Mouse (Mus musculus) frontal cortex, postnatal 10 days (tissue): ENCODE data around the gene Hist2h3c2.
"Not testable (repeated sequence)": the region's sequence is repeated elsewhere in the genome, so short reads cannot be mapped to it uniquely, and the experiment has no call there.

ENCODE experiments used
- DNase-seq, 2 experiments: peaks; one replicate each; pipeline ENCODE4 v3.0.0; 2022; ENCODE audit warnings: low spot score in 2 of 2, mixed read lengths in 1 of 2

The Hist2h3c2 gene

GRCm38 (mm10) chr3:96236834-96237334, 2.0 kb downstream of the Hist2h3c2 start:
- no peak for DNase-seq

GRCm38 (mm10) chr3:96235836-96236235, 3.1 kb downstream of the Hist2h3c2 start:
- no peak for DNase-seq

DNA sequence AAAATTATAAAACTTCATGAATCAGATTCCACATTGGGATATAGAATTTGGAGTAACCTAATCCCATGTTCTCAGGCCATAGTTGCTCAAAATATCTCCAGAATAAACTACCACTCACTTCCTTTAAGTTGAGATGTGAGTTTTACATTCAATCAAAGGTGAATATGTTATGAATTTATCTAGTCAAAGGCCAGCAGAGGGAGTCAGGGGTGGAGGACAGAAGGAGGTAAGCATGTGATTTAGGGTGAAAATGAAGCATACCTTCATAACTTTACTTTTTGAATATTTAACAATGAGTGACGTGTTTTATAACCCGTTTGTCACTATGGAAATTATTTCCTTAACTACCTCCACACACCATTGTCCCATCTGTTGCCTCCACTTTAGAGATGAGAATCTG, 4.0 kb downstream of the Hist2h3c2 start:
- no peak for DNase-seq

DNA sequence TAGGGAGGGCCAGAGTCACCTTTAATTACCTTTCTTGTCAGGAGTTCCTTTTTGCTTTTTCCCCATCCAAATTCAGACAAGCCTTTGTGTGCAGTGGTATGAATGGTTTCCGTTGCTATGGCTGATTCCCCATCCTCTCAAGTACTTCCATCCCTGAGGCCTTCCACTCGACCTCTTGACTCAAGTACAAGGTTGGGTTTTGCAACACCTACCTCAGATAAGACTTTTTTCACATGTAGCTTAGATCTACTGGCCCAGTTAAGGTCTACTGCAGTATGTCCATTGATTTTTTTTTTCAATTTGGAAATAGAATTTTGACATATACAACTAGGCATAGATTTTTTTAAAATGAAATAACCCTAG, 7.2 kb downstream of the Hist2h3c2 start:
- DNase-seq = no peak

DNA sequence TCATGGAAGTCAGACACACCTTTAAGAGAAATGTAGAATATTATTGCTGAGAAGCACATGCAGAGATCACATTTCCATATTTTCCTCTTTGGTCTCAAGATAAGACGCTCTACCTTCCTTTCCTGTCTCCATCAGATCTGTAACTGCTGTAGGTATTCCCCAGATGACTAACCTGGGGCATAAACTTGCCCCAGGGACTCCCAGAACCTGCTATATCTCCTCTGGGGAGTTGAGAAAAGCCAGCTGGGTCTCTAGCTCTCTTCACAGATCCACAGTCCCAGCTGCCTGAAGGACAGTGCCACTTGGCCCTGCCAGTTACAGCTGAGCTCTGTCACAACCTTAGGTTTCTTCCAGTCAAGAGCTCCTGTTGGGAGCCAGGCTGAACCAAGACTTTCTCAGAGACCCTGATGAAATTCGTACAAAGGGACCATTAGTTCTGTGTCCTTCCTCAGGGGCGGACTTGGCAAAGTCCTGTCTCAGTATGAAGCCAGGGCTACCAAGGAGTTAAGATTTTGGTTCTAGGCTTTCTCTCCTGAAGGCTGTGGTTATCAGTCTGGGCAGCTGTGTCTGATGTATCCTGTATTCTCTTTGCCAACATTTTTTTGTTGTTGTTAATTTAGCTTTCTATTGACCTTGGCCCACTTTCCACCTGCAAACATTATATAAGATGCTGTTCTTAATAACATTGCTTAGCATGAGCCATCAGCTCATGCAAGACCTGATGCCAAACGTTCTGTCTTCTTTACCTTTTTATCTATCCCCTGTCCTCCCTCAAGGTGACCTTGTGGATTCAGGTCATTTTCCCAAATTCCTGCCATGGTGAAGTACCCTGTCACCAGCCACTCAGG, 7.8 kb downstream of the Hist2h3c2 start:
- DNase-seq = no peak

- no peak for DNase-seq
These were observed 8.5 kb downstream of the Hist2h3c2 start for GRCm38 (mm10) chr3:96230404-96230803.

GRCm38 (mm10) chr3:96228828-96229227, 10.1 kb downstream of the Hist2h3c2 start:
- DNase-seq = no peak

DNA sequence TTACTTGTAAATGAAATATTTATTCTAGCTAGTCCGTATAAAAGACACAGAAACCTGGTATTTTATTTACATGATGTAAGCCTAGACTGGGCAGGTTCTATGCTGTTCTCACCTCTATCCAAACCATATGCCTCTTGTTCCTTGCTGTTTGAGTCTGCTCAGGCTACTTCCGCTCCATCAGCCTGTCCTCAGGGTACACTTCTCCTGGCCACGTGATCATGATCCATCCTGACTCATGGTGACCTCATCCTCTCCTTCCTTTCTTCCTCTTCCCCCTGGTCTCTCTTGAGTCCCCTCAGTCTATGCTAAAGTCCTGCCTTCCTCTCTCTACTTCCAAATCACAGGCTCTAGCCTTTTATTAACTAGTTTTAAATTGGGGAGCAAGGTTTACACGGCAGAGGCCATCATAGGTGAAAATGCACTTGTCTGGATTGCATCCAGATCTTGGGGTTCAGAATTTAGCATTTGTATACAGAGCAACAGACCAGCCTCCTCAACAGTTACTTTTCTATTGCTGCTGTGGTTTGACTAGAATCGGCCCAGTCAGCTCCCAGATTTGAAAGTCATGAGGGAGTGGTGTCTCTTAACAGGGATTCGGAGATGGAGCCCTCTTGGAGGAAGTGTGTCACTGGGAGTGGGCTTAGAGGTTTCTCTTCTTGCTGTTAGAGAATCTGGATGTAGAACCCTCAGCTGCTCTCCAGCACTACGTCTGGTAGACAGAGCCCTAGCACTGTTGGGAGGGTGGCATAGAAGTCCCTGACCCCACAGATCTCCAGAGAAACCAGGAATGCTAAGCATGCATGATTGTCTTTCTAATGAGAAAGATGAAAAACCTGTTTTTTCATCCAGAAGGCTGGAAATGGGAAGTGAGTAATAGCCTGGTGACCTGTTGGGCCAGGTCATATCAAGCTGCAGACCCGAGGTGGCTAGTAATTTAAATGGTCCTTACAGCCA, 12.0 kb downstream of the Hist2h3c2 start:
- no peak for DNase-seq

DNA sequence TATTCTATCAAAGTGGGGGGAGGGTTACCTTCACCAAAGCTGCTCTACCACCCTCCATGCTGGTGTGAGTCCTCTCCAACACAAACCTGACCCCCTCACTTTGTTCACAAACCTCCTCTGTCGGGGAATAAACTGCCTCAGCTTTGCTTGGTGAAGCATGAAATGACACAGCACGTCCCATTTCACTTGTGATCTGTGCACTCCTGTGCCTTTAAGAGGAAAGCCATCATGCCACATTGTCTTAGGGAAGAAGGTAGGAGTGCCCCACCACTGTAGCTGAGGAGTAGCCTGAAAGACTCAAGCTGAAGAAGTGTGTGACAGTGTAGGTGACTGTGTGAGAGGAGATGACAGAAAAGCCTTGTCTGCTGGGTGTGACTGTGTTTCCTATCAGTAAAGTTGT, 13.5 kb downstream of the Hist2h3c2 start:
- no peak for DNase-seq

DNA sequence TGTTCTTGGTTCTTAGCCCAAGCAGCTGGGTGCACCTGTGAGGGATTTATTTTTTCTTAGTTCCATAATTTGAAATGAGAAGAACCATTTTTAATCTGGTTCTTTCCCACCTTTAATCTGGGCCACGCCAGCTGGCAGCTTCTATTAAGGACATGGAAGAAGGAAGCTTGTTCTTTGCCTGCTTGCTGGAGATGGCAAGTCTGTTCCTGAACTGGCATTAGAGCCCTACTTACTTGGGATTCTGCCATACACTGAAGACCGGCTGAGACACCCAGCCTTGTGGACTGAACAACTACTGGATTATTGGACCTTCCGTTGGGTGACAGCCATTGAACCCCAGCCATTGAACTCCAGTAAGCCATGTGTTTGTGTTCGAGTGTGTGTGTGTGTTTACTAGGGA, 16.2 kb downstream of the Hist2h3c2 start:
- DNase-seq = no peak

DNA sequence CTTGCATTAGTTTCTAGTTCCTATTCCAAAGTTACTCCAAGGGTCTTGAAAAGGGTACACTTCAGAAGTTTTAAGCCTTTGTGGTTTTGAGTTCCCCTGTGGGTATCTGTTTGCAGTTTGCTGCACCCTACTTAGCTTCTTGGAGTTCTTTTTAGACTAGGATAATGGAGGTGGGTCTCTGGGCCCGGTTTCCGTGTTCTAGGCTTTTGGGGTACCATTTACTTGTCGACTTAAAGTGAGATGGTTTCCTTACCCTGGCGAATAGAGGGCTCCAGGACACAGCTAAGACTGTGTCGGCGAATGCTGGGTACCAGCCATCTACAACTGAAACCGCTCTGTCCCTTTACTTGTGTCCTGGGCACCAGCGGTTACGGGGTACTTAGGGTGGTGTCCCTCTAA, 17.3 kb downstream of the Hist2h3c2 start:
- DNase-seq = no peak

DNA sequence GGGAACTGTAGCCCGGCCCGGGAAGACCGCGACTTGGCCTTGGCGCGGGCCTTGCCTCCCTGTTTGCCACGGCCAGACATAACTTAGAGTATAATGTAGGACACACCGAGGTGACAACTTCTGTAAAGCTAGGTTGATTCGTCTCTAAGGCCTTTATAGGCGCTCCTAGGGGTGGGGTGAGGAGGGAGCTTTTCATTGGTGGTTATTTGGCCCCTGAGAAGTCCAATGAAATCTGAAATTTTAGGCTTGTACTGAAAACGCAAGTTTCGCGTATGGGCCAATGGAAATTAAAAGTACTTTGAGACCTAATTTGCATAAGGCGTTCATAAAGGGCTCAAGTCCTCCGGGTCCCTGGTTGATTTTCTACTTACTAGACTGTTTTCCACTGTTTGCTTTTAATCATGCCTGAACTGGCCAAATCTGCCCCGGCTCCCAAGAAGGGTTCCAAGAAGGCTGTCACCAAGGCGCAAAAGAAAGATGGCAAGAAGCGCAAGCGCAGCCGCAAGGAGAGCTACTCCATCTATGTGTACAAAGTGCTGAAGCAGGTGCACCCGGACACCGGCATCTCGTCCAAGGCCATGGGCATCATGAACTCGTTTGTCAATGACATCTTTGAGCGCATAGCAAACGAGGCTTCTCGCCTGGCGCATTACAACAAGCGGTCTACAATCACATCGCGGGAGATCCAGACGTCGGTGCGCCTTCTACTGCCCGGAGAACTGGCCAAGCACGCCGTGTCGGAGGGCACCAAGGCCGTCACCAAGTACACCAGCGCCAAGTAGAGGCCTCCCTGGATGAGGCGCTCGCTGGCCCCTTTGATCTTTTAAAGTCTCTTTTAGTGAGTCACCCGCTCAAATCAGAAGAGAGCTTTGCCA, 17.9 kb downstream of the Hist2h3c2 start, which contains the start of the genes Hist2h2ac and Hist2h2be:
Gene Hist2h2ac (minus strand): TSS at position 116 of the 875 bp plus-strand sequence.
Gene Hist2h2be (plus strand): TSS at position 355 of the 875 bp plus-strand sequence.
- peak; percentile 80 for DNase-seq

GRCm38 (mm10) chr3:96220131-96220764, 18.7 kb downstream of the Hist2h3c2 start:
- DNase-seq = not testable (repeated sequence)

- peak; percentile 61 to 73 for DNase-seq
These were observed 19.2 kb downstream of the Hist2h3c2 start, which contains the start of the genes Bola1 and Hist2h2ab for GRCm38 (mm10) chr3:96219661-96220130. TSS of gene Bola1 (minus strand) at chr3:96219709. TSS of gene Hist2h2ab (plus strand) at chr3:96219865.

DNA sequence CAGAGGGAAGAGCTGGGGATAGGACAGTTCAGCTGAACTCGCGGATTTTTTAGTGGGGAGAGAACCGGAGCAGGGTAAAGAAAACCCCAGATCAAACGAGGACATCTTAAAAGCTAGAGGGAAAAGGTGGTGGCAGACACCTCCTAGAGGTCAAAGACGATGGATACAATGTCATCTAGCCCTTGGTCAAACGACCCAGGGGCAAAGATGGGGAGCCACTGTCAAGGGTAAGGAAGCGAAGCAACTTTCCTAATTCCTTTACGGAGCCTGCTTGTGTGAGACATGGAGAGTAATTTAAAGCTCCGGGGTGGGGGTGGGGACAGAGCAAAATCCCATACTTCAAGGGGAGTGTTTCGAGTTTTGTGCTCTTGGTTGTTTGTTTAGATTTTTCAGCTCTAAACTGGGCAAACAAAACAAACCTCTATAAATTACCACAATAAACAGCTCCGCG, 19.7 kb downstream of the Hist2h3c2 start:
- no peak for DNase-seq

DNA sequence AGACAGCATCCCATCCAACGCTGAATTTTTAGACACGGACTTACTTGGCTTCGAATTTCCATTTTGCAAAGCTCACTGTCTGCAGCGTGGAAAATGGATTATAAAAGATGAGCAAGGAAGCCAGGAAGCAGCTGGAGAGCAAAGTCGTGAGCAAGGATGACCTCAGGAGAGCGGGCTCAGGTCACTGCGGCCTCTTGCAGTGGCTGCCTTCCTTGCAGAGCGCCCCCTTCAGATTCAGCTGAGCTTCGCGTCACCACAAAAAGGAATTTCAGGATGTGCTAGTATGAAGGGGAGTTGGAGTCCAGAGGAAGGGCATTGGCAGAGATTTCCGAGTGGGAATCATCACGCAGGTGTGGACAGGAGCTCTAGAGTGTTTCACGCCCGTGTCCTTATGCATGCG, 29.7 kb downstream of the Hist2h3c2 start:
- no peak for DNase-seq

DNA sequence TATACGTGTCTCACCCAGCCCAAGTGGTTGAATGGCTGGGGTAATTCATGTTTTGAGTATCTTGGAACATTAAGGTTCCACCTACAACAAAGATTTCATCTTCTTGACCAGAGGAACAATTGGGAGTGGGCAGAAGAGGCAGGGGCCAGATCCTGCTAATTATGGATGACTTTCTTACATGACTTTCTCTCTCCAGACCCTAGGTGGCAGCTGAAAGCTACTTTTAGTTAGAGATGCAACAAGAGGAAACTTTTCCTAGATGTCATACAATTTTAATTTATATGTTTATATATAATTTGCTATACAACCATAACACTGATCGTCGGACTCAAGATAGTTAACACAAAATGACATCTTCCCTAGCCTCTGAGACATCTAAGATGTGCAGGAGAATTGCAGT, 31.1 kb downstream of the Hist2h3c2 start:
- no peak for DNase-seq

DNA sequence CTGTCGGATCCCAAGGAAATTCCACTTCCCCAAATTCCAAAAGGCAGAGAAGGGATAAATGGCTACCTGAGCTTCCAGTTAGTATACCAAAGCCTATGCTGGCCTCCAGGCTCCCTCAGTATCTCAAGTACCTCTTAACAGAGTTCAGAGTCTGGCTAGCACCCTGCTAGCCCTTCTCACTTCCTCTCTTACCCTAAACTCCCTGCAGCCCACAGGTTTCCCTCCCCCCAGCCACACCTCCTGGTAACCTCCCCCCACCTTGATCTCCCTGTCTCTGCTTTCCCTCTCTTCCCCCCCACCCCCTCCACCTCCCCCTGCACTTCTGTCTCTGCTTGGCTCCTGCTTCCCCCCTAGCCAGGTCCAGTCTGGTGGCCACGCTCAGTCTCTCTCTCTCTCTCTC, 39.2 kb downstream of the Hist2h3c2 start:
- DNase-seq = no peak

GRCm38 (mm10) chr3:96198601-96199251, 40.2 kb downstream of the Hist2h3c2 start:
- DNase-seq = not testable (repeated sequence)

GRCm38 (mm10) chr3:96198181-96198580, 40.7 kb downstream of the Hist2h3c2 start:
- DNase-seq = no peak
